Mouse (Mus musculus) olfactory bulb, adult 2 months (tissue): ENCODE data around the gene Pdk3. TPM values are rescaled to one million over a fixed set of nuclear protein-coding genes. Genes with fewer than 3 reads are reported as not detected.

Source experiments
- H3K27ac ChIP-seq: fragments of 200-500 bp; 2 replicates; pipeline ENCODE4 v1.5.1; 2012; ENCODE audit warnings: low read depth, low read length; ENCODE audit not compliant: insufficient read depth
- H3K4me1 ChIP-seq: fragments of 200-500 bp; 2 replicates; pipeline ENCODE4 v1.6.1; 2012; ENCODE audit warnings: low read length; ENCODE audit not compliant: control insufficient read depth, insufficient read depth
- H3K4me3 ChIP-seq: fragments of 200-500 bp; 2 replicates; pipeline ENCODE4 v1.5.1; 2012; ENCODE audit warnings: mild to moderate bottlenecking, low read depth, low read length, moderate library complexity; ENCODE audit not compliant: insufficient read depth
- CTCF ChIP-seq: fragments of 200-500 bp; IDR thresholded peaks from 2 replicates; pipeline ENCODE4 v1.5.1; 2012; ENCODE audit warnings: low read depth, mild to moderate bottlenecking, low read length, moderate library complexity; ENCODE audit not compliant: insufficient read depth
- POLR2A ChIP-seq: fragments of 200-500 bp; IDR thresholded peaks from 2 replicates; pipeline ENCODE4 v1.6.1; 2012; ENCODE audit warnings: mild to moderate bottlenecking, low read depth, low read length, moderate library complexity; ENCODE audit not compliant: insufficient read depth
- WGBS: fragments of 180-500 bp; shearing (Covaris S2); methylation state at CpG from one replicate; pipeline ENCODE4 v1.1.7; 2018; 5-methylcytosine and 5-hydroxymethylcytosine counted together
- polyA plus RNA-seq: library from polyadenylated mRNA; stranded (reverse); fragments of >200 nt; gene quantifications from 2 replicates; pipeline ENCODE4 v1.2.4, GENCODE M21; 2012; ENCODE audit warnings: low replicate concordance; ENCODE audit not compliant: missing spikeins, insufficient read depth, insufficient read length

Pdk3 gene
- polyA plus RNA-seq, 1 experiment, result not detected

GRCm38 (mm10) chrX:93730854-93731253, 101.1 kb downstream of the Pdk3 start:
- TF ChIP-seq POLR2A (no peak), CTCF (no peak)
- Histone ChIP-seq H3K4me1 (peaks cover 8% of the 10 kb centered on the region; the same call in 1 of the 2 replicates), H3K4me3 (no peak overlapping the region), H3K27ac (no peak overlapping the region)
- WGBS, result 68% methylated on average over 8 of the region's 8 CpGs

DNA sequence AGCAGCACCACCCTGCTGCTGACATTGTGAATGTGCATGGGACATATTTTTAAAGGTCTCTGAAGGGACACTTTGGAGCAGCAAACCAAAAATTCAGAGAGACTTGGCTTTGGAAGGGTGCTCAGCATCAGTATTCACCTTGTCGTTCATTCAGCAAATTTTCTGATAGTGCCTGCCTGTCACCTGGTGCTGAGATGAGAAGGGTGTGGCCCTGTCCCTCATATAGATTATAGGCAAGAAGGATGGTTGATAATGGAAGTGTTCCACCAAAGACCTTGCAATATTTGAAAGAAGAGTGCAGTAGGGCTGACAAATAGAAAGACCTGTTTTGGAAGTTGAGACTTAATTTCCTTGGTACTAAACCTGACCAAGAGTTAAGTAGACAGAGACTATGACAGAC, 102.5 kb downstream of the Pdk3 start:
- 96% methylated on average over 1 of the region's 1 CpGs for WGBS
- H3K27ac ChIP-seq, result 0 out of 2 replicates have a peak overlapping the region, but pooled peaks have one; percentile 26
- H3K4me1 ChIP-seq, result peaks cover 8% of the 10 kb centered on the region; the same call in 1 of the 2 replicates
- TF ChIP-seq CTCF (no peak), POLR2A (no peak)
- H3K4me3 ChIP-seq, result no peak overlapping the region

Other genes starting within 250 kb of the Pdk3 start
- gene Pola1, start 200.0 kb downstream of the Pdk3 start, polyA plus RNA-seq, result not detected in 2 replicates
- not detected in 2 replicates for gene Pcyt1b, start 177.3 kb downstream of the Pdk3 start, polyA plus RNA-seq
- not detected in 2 replicates for gene AU015836, start 136.5 kb upstream of the Pdk3 start, polyA plus RNA-seq